Mouse (Mus musculus) liver, adult 2 months (tissue): ENCODE data around the gene Fam228b.

Experiments
- CTCF ChIP-seq: fragments of 200-500 bp; IDR thresholded peaks from 2 replicates; pipeline ENCODE4 v1.5.1; 2011; ENCODE audit warnings: low read depth, low read length, control low read depth
- POLR2A ChIP-seq: fragments of 200-500 bp; IDR thresholded peaks from 2 replicates; pipeline ENCODE4 v1.6.1; 2011; ENCODE audit warnings: low read length, control low read depth; ENCODE audit not compliant: insufficient read depth; ENCODE audit errors: extremely low read depth

GRCm38 (mm10) chr12:4769333-4769723, 261 bp upstream of the Fam228b start:
- TF ChIP-seq CTCF (no peak), POLR2A (no peak)
